Mouse (Mus musculus) brown adipose tissue, adult 24 weeks (tissue): ENCODE data around the gene Gpc5. TPM values are rescaled to one million over a fixed set of nuclear protein-coding genes. Genes with fewer than 3 reads are reported as not detected.

ENCODE experiments used
- H3K27ac ChIP-seq: fragments of 200-500 bp; replicated peaks from 2 replicates; pipeline ENCODE4 v1.5.1; 2012; ENCODE audit warnings: low read depth, mild to moderate bottlenecking, low read length
- H3K4me1 ChIP-seq: fragments of 200-500 bp; 2 replicates; pipeline ENCODE4 v1.6.1; 2012; ENCODE audit warnings: low read length, mixed read lengths; ENCODE audit not compliant: control insufficient read depth, insufficient read depth, insufficient read length
- H3K4me3 ChIP-seq: fragments of 200-500 bp; 2 replicates; pipeline ENCODE4 v1.5.1; 2012; ENCODE audit warnings: low read depth, mild to moderate bottlenecking, low read length, moderate library complexity; ENCODE audit not compliant: insufficient read depth
- polyA plus RNA-seq: library from polyadenylated mRNA; stranded (reverse); fragments of >200 nt; gene quantifications from 2 replicates; pipeline ENCODE4 v1.2.4, GENCODE M21; 2012; ENCODE audit not compliant: missing spikeins, insufficient read depth, insufficient read length

The Gpc5 gene
- polyA plus RNA-seq, 1 experiment: not detected

- H3K4me1 ChIP-seq: no peaks in the 10 kb centered on the region
These were observed 277.7 kb downstream of the Gpc5 start for GRCm38 (mm10) chr14:115369611-115370167.

GRCm38 (mm10) chr14:115371131-115371530 lies 279.1 kb downstream of the Gpc5 start:
- H3K4me3 ChIP-seq: no peak overlapping the region

More at GRCm38 (mm10) chr14:115369611-115370167, 277.7 kb downstream of the Gpc5 start:
- no peak overlapping the region for H3K4me3 ChIP-seq
- no peak overlapping the region for H3K27ac ChIP-seq

GRCm38 (mm10) chr14:115391831-115392230 lies 299.8 kb downstream of the Gpc5 start:
- H3K27ac ChIP-seq: no peak overlapping the region
- no peaks in the 10 kb centered on the region for H3K4me1 ChIP-seq
- H3K4me3 ChIP-seq: no peak overlapping the region

More at GRCm38 (mm10) chr14:115371131-115371530, 279.1 kb downstream of the Gpc5 start:
- Histone ChIP-seq H3K4me1 (no peaks in the 10 kb centered on the region), H3K27ac (no peak overlapping the region)

GRCm38 (mm10) chr14:115392894-115393524 lies 301.0 kb downstream of the Gpc5 start:
- Histone ChIP-seq H3K4me1 (no peaks in the 10 kb centered on the region), H3K4me3 (no peak overlapping the region), H3K27ac (no peak overlapping the region)

GRCm38 (mm10) chr14:115406596-115406995 lies 314.6 kb downstream of the Gpc5 start:
- no peak overlapping the region for H3K27ac ChIP-seq
- no peak overlapping the region for H3K4me3 ChIP-seq
- no peaks in the 10 kb centered on the region for H3K4me1 ChIP-seq

- Histone ChIP-seq H3K27ac (no peak overlapping the region), H3K4me1 (no peaks in the 10 kb centered on the region), H3K4me3 (no peak overlapping the region)
These were observed 315.4 kb downstream of the Gpc5 start for GRCm38 (mm10) chr14:115407309-115407930.

- Histone ChIP-seq H3K4me1 (no peaks in the 10 kb centered on the region), H3K4me3 (no peak overlapping the region), H3K27ac (no peak overlapping the region)
These were observed 318.9 kb downstream of the Gpc5 start for GRCm38 (mm10) chr14:115410881-115411280.

GRCm38 (mm10) chr14:115411513-115412174 lies 319.6 kb downstream of the Gpc5 start:
- Histone ChIP-seq H3K4me3 (no peak overlapping the region), H3K27ac (no peak overlapping the region), H3K4me1 (no peaks in the 10 kb centered on the region)

- Histone ChIP-seq H3K27ac (no peak overlapping the region), H3K4me1 (no peaks in the 10 kb centered on the region), H3K4me3 (no peak overlapping the region)
These were observed 320.8 kb downstream of the Gpc5 start for GRCm38 (mm10) chr14:115412821-115413220.

- Histone ChIP-seq H3K4me1 (no peaks in the 10 kb centered on the region), H3K4me3 (no peak overlapping the region), H3K27ac (no peak overlapping the region)
These were observed 321.4 kb downstream of the Gpc5 start for GRCm38 (mm10) chr14:115413429-115413828.

- H3K27ac ChIP-seq: no peak overlapping the region
- H3K4me1 ChIP-seq: no peaks in the 10 kb centered on the region
- no peak overlapping the region for H3K4me3 ChIP-seq
These were observed 322.5 kb downstream of the Gpc5 start for GRCm38 (mm10) chr14:115414545-115414944.

- Histone ChIP-seq H3K27ac (no peak overlapping the region), H3K4me3 (no peak overlapping the region), H3K4me1 (no peaks in the 10 kb centered on the region)
These were observed 340.0 kb downstream of the Gpc5 start for GRCm38 (mm10) chr14:115431967-115432366.

- H3K27ac ChIP-seq: no peak overlapping the region
- H3K4me3 ChIP-seq: no peak overlapping the region
- H3K4me1 ChIP-seq: no peaks in the 10 kb centered on the region
These were observed 340.4 kb downstream of the Gpc5 start for GRCm38 (mm10) chr14:115432368-115432767.

GRCm38 (mm10) chr14:115436617-115437016 lies 344.6 kb downstream of the Gpc5 start:
- H3K4me1 ChIP-seq: no peaks in the 10 kb centered on the region
- no peak overlapping the region for H3K4me3 ChIP-seq
- H3K27ac ChIP-seq: no peak overlapping the region
